Mouse (Mus musculus) ovary, postnatal 36 days (tissue): ENCODE measurements at regions not wholly inside any gene's neighbourhood (a gene's known extent, or its start where the extent isn't known, plus 50 kb on each side); places are given as distances from the start of the nearest gene placed in this dataset.

ENCODE experiments used
- DNase-seq: peaks from one replicate; pipeline ENCODE4 v3.0.0; 2022; ENCODE audit warnings: low spot score, mixed read lengths

GRCm38 (mm10) chr16:86159021-86159815, 257.6 kb upstream of the Adamts5 start:
- no peak for DNase-seq

GRCm38 (mm10) chr16:86138171-86138570, 236.5 kb upstream of the Adamts5 start:
- no peak for DNase-seq

GRCm38 (mm10) chr16:86136169-86136568, 234.5 kb upstream of the Adamts5 start:
- DNase-seq, result no peak

GRCm38 (mm10) chr16:86127391-86127790, 225.8 kb upstream of the Adamts5 start:
- no peak for DNase-seq

- no peak for DNase-seq
Observed at GRCm38 (mm10) chr16:86124182-86124581, 222.6 kb upstream of the Adamts5 start.

GRCm38 (mm10) chr16:86122936-86123335, 221.3 kb upstream of the Adamts5 start:
- DNase-seq, result no peak

- no peak for DNase-seq
Observed at GRCm38 (mm10) chr16:86117959-86118358, 216.3 kb upstream of the Adamts5 start.

GRCm38 (mm10) chr16:86115587-86116376, 214.2 kb upstream of the Adamts5 start:
- DNase-seq, result no peak

- DNase-seq, result no peak
Observed at GRCm38 (mm10) chr16:86094461-86094860, 192.8 kb upstream of the Adamts5 start.

GRCm38 (mm10) chr16:86090175-86090574, 188.5 kb upstream of the Adamts5 start:
- DNase-seq, result no peak

GRCm38 (mm10) chr16:86087421-86087820, 185.8 kb upstream of the Adamts5 start:
- DNase-seq, result no peak

GRCm38 (mm10) chr16:86067628-86068364, 166.2 kb upstream of the Adamts5 start:
- no peak for DNase-seq

GRCm38 (mm10) chr16:86060087-86060486, 158.5 kb upstream of the Adamts5 start:
- DNase-seq, result no peak

GRCm38 (mm10) chr16:86044695-86045094, 143.1 kb upstream of the Adamts5 start:
- no peak for DNase-seq

GRCm38 (mm10) chr16:86034772-86035171, 133.1 kb upstream of the Adamts5 start:
- DNase-seq, result no peak

- DNase-seq, result no peak
Observed at GRCm38 (mm10) chr16:86027700-86028099, 126.1 kb upstream of the Adamts5 start.

GRCm38 (mm10) chr16:86015336-86015735, 113.7 kb upstream of the Adamts5 start:
- no peak for DNase-seq

- DNase-seq, result no peak
Observed at GRCm38 (mm10) chr16:86011051-86011450, 109.4 kb upstream of the Adamts5 start.

- no peak for DNase-seq
Observed at GRCm38 (mm10) chr16:86009638-86010329, 108.2 kb upstream of the Adamts5 start.

- DNase-seq, result no peak
Observed at GRCm38 (mm10) chr16:86007799-86008198, 106.2 kb upstream of the Adamts5 start.

- no peak for DNase-seq
Observed at GRCm38 (mm10) chr16:86000846-86001245, 99.2 kb upstream of the Adamts5 start.

- DNase-seq, result no peak
Observed at GRCm38 (mm10) chr16:85985841-85986240, 84.2 kb upstream of the Adamts5 start.
